Mouse (Mus musculus) liver, postnatal 0 days (tissue): ENCODE measurements around the gene 5830473C10Rik. TPM values are rescaled to one million over a fixed set of nuclear protein-coding genes. Genes with fewer than 3 reads are reported as not detected.

Experiments
- ATAC-seq: fragments of 200-750 bp; cut with Nextera tagmentation; 2 replicates; pipeline ENCODE4 v1.8.0; 2017; ENCODE audit warnings: mild to moderate bottlenecking, moderate library complexity
- DNase-seq: peaks from one replicate; pipeline ENCODE4 v3.0.0-alpha.2; 2016
- H3K27ac ChIP-seq: fragments of 300-500 bp; sonication (generic); 2 replicates; pipeline ENCODE4 v1.5.1; 2014; ENCODE audit warnings: antibody characterized with exemption, moderate library complexity, mild to moderate bottlenecking, low read depth
- H3K27me3 ChIP-seq: fragments of 300-500 bp; sonication (generic); 2 replicates; pipeline ENCODE4 v1.6.1; 2014; ENCODE audit warnings: low read length, control low read depth, mixed read lengths; ENCODE audit not compliant: insufficient read depth
- H3K36me3 ChIP-seq: fragments of 300-500 bp; sonication (generic); replicated peaks from 2 replicates; pipeline ENCODE4 v1.6.1; 2014; ENCODE audit warnings: mild to moderate bottlenecking, control low read depth, low read length, moderate library complexity, mixed read lengths; ENCODE audit not compliant: insufficient read depth
- H3K4me1 ChIP-seq: fragments of 300-500 bp; sonication (generic); 2 replicates; pipeline ENCODE4 v1.6.1; 2014; ENCODE audit warnings: antibody characterized with exemption, mild to moderate bottlenecking, control low read depth; ENCODE audit not compliant: insufficient read depth
- H3K4me2 ChIP-seq: fragments of 300-500 bp; sonication (generic); 2 replicates; pipeline ENCODE4 v1.6.1; 2014; ENCODE audit warnings: low read depth, mild to moderate bottlenecking, low read length, moderate library complexity, mixed read lengths
- H3K4me3 ChIP-seq: fragments of 300-500 bp; sonication (generic); 2 replicates; pipeline ENCODE4 v1.5.1; 2014; ENCODE audit warnings: low read depth, low read length
- H3K9ac ChIP-seq: fragments of 300-500 bp; sonication (generic); replicated peaks from 2 replicates; pipeline ENCODE4 v1.6.1; 2014; ENCODE audit warnings: mild to moderate bottlenecking, moderate library complexity
- H3K9me3 ChIP-seq: fragments of 300-500 bp; sonication (generic); 2 replicates; pipeline ENCODE4 v1.6.1; 2016; ENCODE audit warnings: mild to moderate bottlenecking, control low read depth, low read length, mixed read lengths
- CTCF ChIP-seq: sonication (generic); IDR thresholded peaks from 2 replicates; pipeline ENCODE4 v1.5.1; 2016; ENCODE audit warnings: antibody characterized with exemption, low read depth
- EP300 ChIP-seq: IDR thresholded peaks from 2 replicates; pipeline ENCODE4 v1.6.1; 2016; ENCODE audit warnings: antibody characterized with exemption, low read depth, mild to moderate bottlenecking
- WGBS: fragments of 180-500 bp; shearing (Covaris S2); extraction: QIAGEN DNeasy Blood & Tissue Kit; methylation state at CpG from one replicate; pipeline ENCODE4 v1.1.7; 2014; ENCODE audit not compliant: insufficient replicate concordance; 5-methylcytosine and 5-hydroxymethylcytosine counted together
- polyA plus RNA-seq: library from polyadenylated mRNA; unstranded; fragments of >200 nt; fragmentation: Nextera tagmentation; extraction: Ambion mirVana; gene quantifications from 2 replicates; pipeline ENCODE4 v1.2.1, GENCODE M21; 2015

5830473C10Rik gene
- polyA plus RNA-seq, 1 experiment from 2014 or later, result 9.4 TPM

DNA sequence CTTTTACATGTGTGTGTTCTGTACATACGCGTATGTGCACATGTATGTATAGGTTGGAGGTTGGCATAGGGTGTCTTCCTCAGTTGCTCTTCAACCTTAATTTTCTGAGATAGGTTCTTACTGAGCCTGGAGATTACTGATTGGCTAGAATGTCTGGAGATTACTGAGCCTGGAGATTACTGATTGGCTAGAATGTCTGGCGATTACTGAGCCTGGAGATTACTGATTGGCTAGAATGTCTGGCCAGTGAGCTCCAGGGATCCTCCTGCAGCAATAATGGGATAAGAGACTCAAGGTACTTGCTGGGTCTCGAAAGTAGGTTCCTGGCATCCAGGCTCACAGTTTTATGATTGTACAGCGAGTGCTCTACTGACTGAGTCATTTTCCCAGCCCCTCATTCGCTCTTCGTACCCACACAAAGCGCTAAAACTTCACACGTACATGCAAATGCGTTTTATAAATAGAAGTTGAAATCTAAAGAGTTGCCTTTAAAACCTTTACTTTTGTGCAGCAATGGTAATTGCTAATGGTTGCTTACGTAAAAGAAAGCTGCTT, 891 bp downstream of the 5830473C10Rik start:
- peaks cover 4% of the 10 kb centered on the region; the same call in 1 of the 2 replicates for H3K4me1 ChIP-seq
- ATAC-seq (no peak), DNase-seq (peak; percentile 4)
- 0 out of 2 replicates have a peak overlapping the region, but pooled peaks have one; percentile 45 for H3K4me2 ChIP-seq
- H3K27ac ChIP-seq, result peak overlapping the region; percentile 87
- no peaks in the 10 kb centered on the region for H3K36me3 ChIP-seq
- H3K9me3 ChIP-seq, result no peaks in the 10 kb centered on the region
- TF ChIP-seq EP300, result no peak
- no peak for TF ChIP-seq CTCF
- H3K9ac ChIP-seq, result no peak overlapping the region
- WGBS, result 87% methylated on average over 11 of the region's 11 CpGs
- H3K27me3 ChIP-seq, result no peaks in the 10 kb centered on the region
- H3K4me3 ChIP-seq, result no peak overlapping the region

- Histone ChIP-seq H3K9ac (no peak overlapping the region), H3K4me2 (no peak overlapping the region), H3K36me3 (no peaks in the 10 kb centered on the region), H3K27me3 (no peaks in the 10 kb centered on the region), H3K9me3 (no peaks in the 10 kb centered on the region), H3K4me1 (peaks cover 7% of the 10 kb centered on the region), H3K4me3 (no peak overlapping the region), H3K27ac (no peak overlapping the region)
- 80% methylated on average over 4 of the region's 4 CpGs for WGBS
- no peak for DNase-seq
- ATAC-seq, result no peak
- TF ChIP-seq CTCF (no peak), EP300 (no peak)
Observed at GRCm38 (mm10) chr5:90562880-90563279, 2.0 kb downstream of the 5830473C10Rik start.

- peaks cover 7% of the 10 kb centered on the region for H3K4me1 ChIP-seq
- no peak overlapping the region for H3K4me3 ChIP-seq
- no peak overlapping the region for H3K9ac ChIP-seq
- 69% methylated on average over 4 of the region's 4 CpGs for WGBS
- TF ChIP-seq EP300, result no peak
- no peak for TF ChIP-seq CTCF
- no peaks in the 10 kb centered on the region for H3K9me3 ChIP-seq
- ATAC-seq (no peak), DNase-seq (no peak)
- 0 out of 2 replicates have a peak overlapping the region, but pooled peaks have one; percentile 16 for H3K27ac ChIP-seq
- H3K36me3 ChIP-seq, result no peaks in the 10 kb centered on the region
- H3K4me2 ChIP-seq, result no peak overlapping the region
- H3K27me3 ChIP-seq, result no peaks in the 10 kb centered on the region
Observed at GRCm38 (mm10) chr5:90564161-90564560, 3.3 kb downstream of the 5830473C10Rik start.

- ATAC-seq, result no peak
- Histone ChIP-seq H3K36me3 (no peaks in the 10 kb centered on the region), H3K9ac (no peak overlapping the region), H3K4me2 (no peak overlapping the region), H3K27ac (no peak overlapping the region), H3K4me1 (peaks cover 7% of the 10 kb centered on the region), H3K27me3 (no peaks in the 10 kb centered on the region), H3K4me3 (no peak overlapping the region), H3K9me3 (no peaks in the 10 kb centered on the region)
- TF ChIP-seq EP300 (no peak), CTCF (no peak)
- DNase-seq, result no peak
- 71% methylated on average over 6 of the region's 6 CpGs for WGBS
Observed at GRCm38 (mm10) chr5:90565205-90565604, 4.3 kb downstream of the 5830473C10Rik start.

DNA sequence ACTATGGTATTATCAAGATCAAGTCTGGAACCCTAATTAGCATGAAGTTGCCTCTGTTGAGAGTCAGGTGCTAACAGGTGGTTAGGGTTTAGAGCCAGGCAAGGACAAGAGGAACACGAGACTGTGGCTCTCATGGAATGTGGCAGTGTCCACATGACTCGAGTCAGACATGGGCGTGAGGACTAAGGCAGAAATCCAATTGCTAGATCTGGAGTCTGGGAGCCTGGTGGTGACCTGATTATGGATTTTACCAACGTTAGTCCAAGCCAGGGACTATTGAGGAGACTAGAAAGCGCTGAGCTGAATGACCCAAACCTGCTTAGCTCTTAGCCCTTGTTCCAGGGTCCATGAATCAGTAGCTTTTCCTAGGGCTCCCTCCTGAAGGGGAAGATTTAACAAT, 6.9 kb downstream of the 5830473C10Rik start:
- ATAC-seq, result peak; percentile 81
- 53% methylated on average over 5 of the region's 5 CpGs for WGBS
- TF ChIP-seq CTCF, result no peak
- no peak for TF ChIP-seq EP300

GRCm38 (mm10) chr5:90568338-90568737, 7.4 kb downstream of the 5830473C10Rik start:
- peak; percentile 15 for DNase-seq
- no peak; the same call in 1 of the 2 replicates for TF ChIP-seq EP300
- no peak for TF ChIP-seq CTCF
- H3K4me3 ChIP-seq, result no peak overlapping the region
- no peaks in the 10 kb centered on the region for H3K9me3 ChIP-seq
- H3K4me2 ChIP-seq, result no peak overlapping the region
- peak overlapping the region; percentile 84 for H3K27ac ChIP-seq
- no peak overlapping the region for H3K9ac ChIP-seq
- H3K4me1 ChIP-seq, result peaks cover 7% of the 10 kb centered on the region
- H3K27me3 ChIP-seq, result no peaks in the 10 kb centered on the region
- H3K36me3 ChIP-seq, result no peaks in the 10 kb centered on the region
- peak; percentile 93 for ATAC-seq

More for the DNA sequence above, 6.9 kb downstream of the 5830473C10Rik start:
- peak; percentile 26 for DNase-seq
- Histone ChIP-seq H3K4me1 (peaks cover 7% of the 10 kb centered on the region), H3K36me3 (no peaks in the 10 kb centered on the region), H3K27ac (peak overlapping the region; percentile 84), H3K9me3 (no peaks in the 10 kb centered on the region), H3K9ac (0 out of 2 replicates have a peak overlapping the region, but pooled peaks have one; percentile 23), H3K4me3 (no peak overlapping the region), H3K27me3 (no peaks in the 10 kb centered on the region), H3K4me2 (no peak overlapping the region)

DNA sequence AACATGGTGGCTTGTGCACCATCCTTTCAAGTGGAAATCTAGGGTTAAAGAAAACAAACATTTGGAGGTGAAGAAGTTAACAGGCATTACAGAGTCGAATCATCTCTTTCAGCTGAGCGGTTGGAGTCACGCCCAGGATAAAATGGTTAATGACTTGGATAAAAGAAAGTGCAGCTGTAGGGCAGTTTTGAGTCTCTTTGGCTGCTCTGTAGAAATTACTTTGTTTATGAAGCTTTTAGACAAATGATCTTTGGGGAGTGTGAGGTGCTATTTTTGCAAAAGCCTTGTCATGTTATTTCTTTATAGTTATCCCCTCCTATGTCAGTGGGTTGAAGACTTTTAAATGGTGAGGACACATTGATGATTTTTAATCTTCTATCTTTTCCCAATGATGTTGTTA, 10.3 kb downstream of the 5830473C10Rik start:
- Histone ChIP-seq H3K4me1 (peaks cover 2% of the 10 kb centered on the region), H3K27me3 (no peaks in the 10 kb centered on the region), H3K27ac (no peak overlapping the region), H3K4me2 (no peak overlapping the region), H3K36me3 (no peaks in the 10 kb centered on the region), H3K4me3 (no peak overlapping the region), H3K9ac (no peak overlapping the region), H3K9me3 (no peaks in the 10 kb centered on the region)
- ATAC-seq (no peak), DNase-seq (no peak)
- no peak for TF ChIP-seq CTCF
- TF ChIP-seq EP300, result no peak
- 71% methylated on average over 3 of the region's 3 CpGs for WGBS
